Mouse (Mus musculus): Measurements from ENCODE around the gene Arhgef28. TPM values are rescaled to one million over a fixed set of nuclear protein-coding genes. Genes with fewer than 3 reads are reported as not detected.

The Arhgef28 gene
- polyA plus RNA-seq, 1 experiment = 11.3 TPM

GRCm38 (mm10) chr13:97893031-97893825 is 313.0 kb downstream of the Arhgef28 start:
- peak; percentile 91 for DNase-seq (ENCODE audit: low read depth)
- TF ChIP-seq POLR2A (IDR thresholded peaks at IDR 0.05; ENCODE audit: borderline replicate concordance, extremely low read depth, insufficient read depth, insufficient read length, poor library complexity, severe bottlenecking) (no peak), CTCF (IDR thresholded peaks at IDR 0.05; ENCODE audit: borderline replicate concordance, extremely low read depth, insufficient read depth, insufficient read length) (no peak)

- no peak for TF ChIP-seq CTCF (IDR thresholded peaks at IDR 0.05; ENCODE audit: borderline replicate concordance, extremely low read depth, insufficient read depth, insufficient read length)
- no peak for TF ChIP-seq POLR2A (IDR thresholded peaks at IDR 0.05; ENCODE audit: borderline replicate concordance, extremely low read depth, insufficient read depth, insufficient read length, poor library complexity, severe bottlenecking)
- DNase-seq (ENCODE audit: low read depth) = peak; percentile 96
Observed at GRCm38 (mm10) chr13:97892089-97892884, 314.0 kb downstream of the Arhgef28 start.

- DNase-seq (ENCODE audit: low read depth) = peak; percentile 80
- TF ChIP-seq CTCF (IDR thresholded peaks at IDR 0.05; ENCODE audit: borderline replicate concordance, extremely low read depth, insufficient read depth, insufficient read length) (no peak), POLR2A (IDR thresholded peaks at IDR 0.05; ENCODE audit: borderline replicate concordance, extremely low read depth, insufficient read depth, insufficient read length, poor library complexity, severe bottlenecking) (no peak)
Observed at GRCm38 (mm10) chr13:97888046-97888445, 318.2 kb downstream of the Arhgef28 start.

DNA sequence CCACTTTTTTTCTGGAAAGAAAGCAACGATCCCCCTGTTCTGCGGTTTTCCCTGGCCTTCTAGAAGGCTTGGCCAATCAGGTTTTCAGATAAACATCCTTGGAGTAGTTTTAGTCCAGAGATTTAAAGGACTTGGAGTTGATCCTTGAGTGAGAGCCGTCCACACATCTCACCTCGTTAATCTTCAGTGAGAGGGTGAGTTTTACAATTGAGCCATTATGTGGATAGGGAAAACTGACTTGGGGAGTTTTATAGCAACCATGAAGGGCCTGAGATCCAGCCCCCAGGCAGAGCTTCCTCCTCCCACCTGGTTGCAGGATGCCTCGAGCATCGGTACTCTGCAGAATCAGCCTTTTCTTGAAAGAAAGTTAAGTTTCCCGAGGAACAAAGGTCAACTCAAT is 318.7 kb downstream of the Arhgef28 start:
- TF ChIP-seq POLR2A (IDR thresholded peaks at IDR 0.05; ENCODE audit: borderline replicate concordance, extremely low read depth, insufficient read depth, insufficient read length, poor library complexity, severe bottlenecking) = no peak
- no peak for TF ChIP-seq CTCF (IDR thresholded peaks at IDR 0.05; ENCODE audit: borderline replicate concordance, extremely low read depth, insufficient read depth, insufficient read length)
- DNase-seq (ENCODE audit: low read depth) = no peak

GRCm38 (mm10) chr13:97883629-97884028 is 322.6 kb downstream of the Arhgef28 start:
- no peak for DNase-seq (ENCODE audit: low read depth)
- TF ChIP-seq CTCF (IDR thresholded peaks at IDR 0.05; ENCODE audit: borderline replicate concordance, extremely low read depth, insufficient read depth, insufficient read length) (no peak), POLR2A (IDR thresholded peaks at IDR 0.05; ENCODE audit: borderline replicate concordance, extremely low read depth, insufficient read depth, insufficient read length, poor library complexity, severe bottlenecking) (no peak)

DNA sequence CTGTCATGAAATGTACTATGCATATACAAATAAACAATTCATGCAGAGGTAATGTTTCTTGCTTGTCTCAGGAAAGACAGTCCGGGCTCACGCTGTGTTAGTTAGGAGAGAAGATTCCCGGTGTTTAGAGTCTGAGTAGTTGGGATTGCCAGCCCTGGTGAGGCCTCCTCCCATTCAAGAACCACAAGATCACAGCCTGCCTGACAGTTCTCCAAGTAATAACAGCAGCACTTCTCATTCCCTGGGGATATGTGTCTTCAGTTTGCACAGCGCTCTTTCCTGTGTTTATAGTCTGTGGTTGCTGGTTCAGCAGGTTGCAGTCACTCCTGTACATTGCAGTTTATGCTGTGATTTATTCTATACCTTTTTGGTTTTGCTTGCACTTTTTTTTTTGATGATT is 329.8 kb downstream of the Arhgef28 start:
- peak; percentile 52 for DNase-seq (ENCODE audit: low read depth)
- no peak for TF ChIP-seq CTCF (IDR thresholded peaks at IDR 0.05; ENCODE audit: borderline replicate concordance, extremely low read depth, insufficient read depth, insufficient read length)
- no peak for TF ChIP-seq POLR2A (IDR thresholded peaks at IDR 0.05; ENCODE audit: borderline replicate concordance, extremely low read depth, insufficient read depth, insufficient read length, poor library complexity, severe bottlenecking)

DNA sequence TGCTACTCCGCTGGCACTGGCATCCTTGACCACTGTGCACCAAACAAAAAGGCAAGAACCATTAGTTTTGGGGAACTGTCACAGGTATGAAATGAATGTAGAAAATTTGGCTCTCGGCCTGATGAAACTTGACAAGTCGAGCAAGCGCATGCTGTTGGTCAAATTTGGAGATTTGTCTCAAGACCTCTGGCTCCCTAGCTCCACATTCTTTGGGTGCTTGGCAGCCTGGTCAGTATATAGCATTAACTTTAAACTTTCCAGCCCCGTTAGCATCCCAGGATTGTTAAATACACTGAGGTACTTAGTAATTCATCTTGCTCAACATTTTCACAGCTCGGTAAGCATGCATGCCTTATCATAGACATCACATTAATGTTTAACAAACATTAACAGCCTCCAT is 330.2 kb downstream of the Arhgef28 start:
- DNase-seq (ENCODE audit: low read depth) = no peak
- TF ChIP-seq CTCF (IDR thresholded peaks at IDR 0.05; ENCODE audit: borderline replicate concordance, extremely low read depth, insufficient read depth, insufficient read length) (no peak), POLR2A (IDR thresholded peaks at IDR 0.05; ENCODE audit: borderline replicate concordance, extremely low read depth, insufficient read depth, insufficient read length, poor library complexity, severe bottlenecking) (no peak)

- no peak for DNase-seq (ENCODE audit: low read depth)
- TF ChIP-seq POLR2A (IDR thresholded peaks at IDR 0.05; ENCODE audit: borderline replicate concordance, extremely low read depth, insufficient read depth, insufficient read length, poor library complexity, severe bottlenecking) (no peak), CTCF (IDR thresholded peaks at IDR 0.05; ENCODE audit: borderline replicate concordance, extremely low read depth, insufficient read depth, insufficient read length) (no peak)
Observed at GRCm38 (mm10) chr13:97869428-97869827, 336.8 kb downstream of the Arhgef28 start.

- DNase-seq (ENCODE audit: low read depth) = peak; percentile 47
- no peak for TF ChIP-seq POLR2A (IDR thresholded peaks at IDR 0.05; ENCODE audit: borderline replicate concordance, extremely low read depth, insufficient read depth, insufficient read length, poor library complexity, severe bottlenecking)
- no peak for TF ChIP-seq CTCF (IDR thresholded peaks at IDR 0.05; ENCODE audit: borderline replicate concordance, extremely low read depth, insufficient read depth, insufficient read length)
Observed at GRCm38 (mm10) chr13:97867322-97867962, 338.8 kb downstream of the Arhgef28 start.

- DNase-seq (ENCODE audit: low read depth) = no peak
- no peak for TF ChIP-seq POLR2A (IDR thresholded peaks at IDR 0.05; ENCODE audit: borderline replicate concordance, extremely low read depth, insufficient read depth, insufficient read length, poor library complexity, severe bottlenecking)
- TF ChIP-seq CTCF (IDR thresholded peaks at IDR 0.05; ENCODE audit: borderline replicate concordance, extremely low read depth, insufficient read depth, insufficient read length) = no peak
Observed at GRCm38 (mm10) chr13:97859071-97859470, 347.2 kb downstream of the Arhgef28 start.

GRCm38 (mm10) chr13:97857860-97858259 is 348.4 kb downstream of the Arhgef28 start:
- TF ChIP-seq POLR2A (IDR thresholded peaks at IDR 0.05; ENCODE audit: borderline replicate concordance, extremely low read depth, insufficient read depth, insufficient read length, poor library complexity, severe bottlenecking) (no peak), CTCF (IDR thresholded peaks at IDR 0.05; ENCODE audit: borderline replicate concordance, extremely low read depth, insufficient read depth, insufficient read length) (no peak)
- no peak for DNase-seq (ENCODE audit: low read depth)
